15 mouse cellular contexts compared by ENCODE assay signal in genomic region chr15:79057850-79058249, GRCm38 (mm10). TPM values are rescaled to one million over a fixed set of nuclear protein-coding genes. Genes with fewer than 3 reads are reported as not detected.
"Had no signal": no experiment of that assay in that cellular context is flagged by ENCODE, and none has a peak within 500 bp of the region (broad histone marks: within the 10 kb centered on the region; RNA-seq: fewer than 3 reads in every experiment).

No protein-coding gene starts in this region.

- H3K4me2 ChIP-seq: kidney, embryonic 15.5 days; limb, embryonic 13.5 days; midbrain, embryonic 13.5 days; neural tube, embryonic 15.5 days had no signal

- DNase-seq: kidney, adult 2 months; kidney, postnatal 14 days; left cerebral cortex, postnatal 4 days; lung, adult 18-20 months; lung, postnatal 4 days; right cerebral cortex, adult 18-20 months; right cerebral cortex, postnatal 25 days; thymus, postnatal 36 days had no signal

- H3K9me3 ChIP-seq: kidney, embryonic 15.5 days; limb, embryonic 13.5 days; midbrain, embryonic 13.5 days; neural tube, embryonic 15.5 days had no signal

- H3K27me3 ChIP-seq: kidney, embryonic 15.5 days; limb, embryonic 13.5 days; midbrain, embryonic 13.5 days; neural tube, embryonic 15.5 days had no signal

- ATAC-seq: intestine, embryonic 16.5 days; midbrain, embryonic 13.5 days had no signal

- H3K9ac ChIP-seq: kidney, embryonic 15.5 days; limb, embryonic 13.5 days; midbrain, embryonic 13.5 days; neural tube, embryonic 15.5 days had no signal

- H3K27ac ChIP-seq: kidney, embryonic 15.5 days; limb, embryonic 13.5 days; midbrain, embryonic 13.5 days; neural tube, embryonic 15.5 days had no signal

- H3K4me3 ChIP-seq: kidney, embryonic 15.5 days; limb, embryonic 13.5 days; midbrain, embryonic 13.5 days; neural tube, embryonic 15.5 days had no signal

RNA-seq across cellular contexts. Expression of gene Galr3, which starts 16.2 kb away (rescaled TPM):
- polyA plus RNA-seq: limb, embryonic 13.5 days; lung, embryonic 16.5 days; midbrain, embryonic 13.5 days; neural tube, embryonic 11.5 days had no signal
